Mouse (Mus musculus) layer of hippocampus, adult 9-11 months (tissue): ENCODE measurements around the gene Cfdp1.

ENCODE experiments used
- DNase-seq: peaks from one replicate; pipeline ENCODE4 v3.0.0; 2022

Cfdp1 gene

GRCm38 (mm10) chr8:111789639-111790038 lies 64.5 kb downstream of the Cfdp1 start:
- no peak for DNase-seq

- DNase-seq = no peak
Measured at GRCm38 (mm10) chr8:111789200-111789599, 64.9 kb downstream of the Cfdp1 start.

- no peak for DNase-seq
Measured at GRCm38 (mm10) chr8:111788497-111788896, 65.6 kb downstream of the Cfdp1 start.

DNA sequence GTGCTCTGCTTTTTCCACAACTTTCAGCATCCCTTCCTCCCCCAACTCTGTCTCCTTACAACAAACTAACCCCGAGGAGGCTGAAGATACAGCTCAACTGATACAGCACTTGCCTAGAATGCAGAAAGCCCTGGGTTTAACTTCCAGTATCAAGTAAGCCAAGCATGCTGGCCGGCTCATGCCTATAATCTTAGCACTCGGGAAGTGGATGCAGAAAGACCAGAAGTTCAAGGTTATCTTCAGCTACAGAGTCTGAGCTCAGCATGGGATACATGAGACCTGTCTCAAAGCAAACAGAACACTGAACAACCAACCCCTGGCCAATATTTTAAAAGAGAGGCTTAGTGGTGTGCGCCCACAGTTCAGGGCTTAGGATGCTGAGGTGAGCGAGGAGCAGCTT lies 66.0 kb downstream of the Cfdp1 start:
- no peak for DNase-seq

GRCm38 (mm10) chr8:111787683-111788082 lies 66.4 kb downstream of the Cfdp1 start:
- DNase-seq = no peak

- DNase-seq = no peak
Measured at GRCm38 (mm10) chr8:111786701-111787588, 67.1 kb downstream of the Cfdp1 start.

DNA sequence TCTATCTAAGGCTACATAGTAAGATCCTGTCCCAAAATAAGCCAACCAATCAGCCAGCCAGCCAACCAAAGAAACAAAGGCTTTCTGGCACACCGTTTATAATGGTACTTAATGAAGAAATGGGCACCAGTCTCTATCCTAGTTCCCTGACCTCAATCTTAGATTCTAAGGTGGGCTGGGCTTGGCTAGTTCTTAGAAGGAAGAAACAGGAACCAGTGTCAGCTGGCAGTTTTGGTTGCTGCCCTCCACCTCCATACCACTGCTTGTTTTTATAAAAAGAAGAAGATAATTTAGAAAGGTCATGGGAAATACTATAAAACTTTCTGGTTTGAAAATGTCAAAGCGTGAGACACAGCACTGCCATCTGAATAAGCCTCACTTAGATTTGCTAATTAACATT lies 68.0 kb downstream of the Cfdp1 start:
- DNase-seq = no peak

GRCm38 (mm10) chr8:111782671-111783394 lies 71.3 kb downstream of the Cfdp1 start:
- DNase-seq = no peak

DNA sequence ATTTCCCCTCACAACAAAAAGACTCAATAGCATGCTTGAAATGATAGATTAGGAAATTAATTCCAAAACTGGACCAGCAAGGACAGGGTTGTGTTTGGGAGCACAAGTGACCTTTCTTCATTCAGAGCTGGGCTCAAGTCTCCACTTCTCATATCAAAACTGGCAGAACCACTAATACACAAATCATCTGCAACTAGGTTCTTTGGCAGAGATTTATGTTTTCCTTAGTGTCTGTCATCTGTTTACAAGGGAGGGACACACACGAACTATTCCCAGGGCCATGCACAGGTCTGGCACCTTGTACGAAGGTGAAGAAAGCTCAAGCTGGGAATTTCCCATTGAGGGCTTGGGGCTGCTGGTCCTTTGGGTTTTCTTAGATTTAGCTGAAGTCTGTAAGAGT lies 71.9 kb downstream of the Cfdp1 start:
- DNase-seq = no peak

GRCm38 (mm10) chr8:111780697-111781424 lies 73.2 kb downstream of the Cfdp1 start:
- no peak for DNase-seq

- DNase-seq = no peak
Measured at GRCm38 (mm10) chr8:111779690-111780089, 74.4 kb downstream of the Cfdp1 start.

GRCm38 (mm10) chr8:111778801-111779200 lies 75.3 kb downstream of the Cfdp1 start:
- no peak for DNase-seq

DNA sequence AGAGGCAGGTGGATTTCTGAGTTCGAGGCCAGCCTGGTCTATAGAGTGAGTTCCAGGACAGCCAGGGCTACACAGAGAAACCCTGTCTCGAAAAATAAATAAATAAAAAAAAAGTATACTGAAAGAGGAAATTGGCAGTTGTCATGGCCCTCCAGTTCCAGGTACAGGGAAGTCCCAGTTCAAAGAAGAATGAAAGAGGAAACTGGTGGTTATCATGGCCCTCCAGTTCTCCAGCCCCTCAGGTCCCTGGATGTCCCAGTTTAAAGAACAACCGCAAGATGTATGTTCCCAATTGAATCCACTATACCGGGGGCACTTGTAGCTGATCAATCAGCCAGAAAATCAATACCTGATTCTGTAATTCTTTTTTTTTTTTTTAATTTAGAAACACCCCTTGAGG lies 77.6 kb downstream of the Cfdp1 start:
- no peak for DNase-seq

DNA sequence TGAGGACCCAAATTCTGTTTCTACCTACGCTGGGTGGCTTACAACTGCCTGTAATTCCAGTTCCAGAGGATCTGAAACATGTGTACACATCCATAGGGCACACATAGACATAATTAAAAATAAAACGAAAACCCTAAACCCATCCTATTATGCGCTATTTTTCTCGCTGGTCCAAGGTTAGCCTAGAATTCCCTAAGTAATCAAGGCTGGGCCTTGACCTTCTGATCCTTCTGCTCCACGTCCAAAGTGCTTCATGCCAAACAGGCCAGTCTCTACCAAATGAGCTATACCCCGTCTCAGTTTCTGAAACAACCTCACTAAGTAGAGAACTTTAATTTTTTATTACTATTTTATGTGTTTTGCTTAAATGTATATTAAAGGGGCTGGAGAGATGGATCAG lies 78.3 kb downstream of the Cfdp1 start:
- DNase-seq = no peak

DNA sequence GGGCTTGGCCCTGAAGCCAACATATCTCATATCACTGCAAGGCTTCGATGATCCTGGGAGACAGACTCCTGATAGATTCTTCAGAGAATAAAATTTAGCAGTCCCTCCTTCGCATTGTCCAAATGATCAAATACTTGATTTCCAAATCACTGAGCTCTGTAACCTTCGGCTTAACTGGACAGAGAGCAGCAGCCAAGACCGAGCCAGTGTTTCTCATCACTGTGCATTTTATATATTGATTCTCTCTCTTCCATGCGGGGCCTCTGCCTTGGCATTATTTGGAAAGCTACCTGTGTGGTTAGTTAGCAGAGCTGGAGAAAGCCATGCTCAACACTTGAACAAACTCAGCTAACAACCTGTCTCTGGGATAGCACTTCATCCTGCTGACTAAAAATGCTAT lies 80.6 kb downstream of the Cfdp1 start:
- no peak for DNase-seq

GRCm38 (mm10) chr8:111773057-111773456 lies 81.0 kb downstream of the Cfdp1 start:
- no peak for DNase-seq

- no peak for DNase-seq
Measured at GRCm38 (mm10) chr8:111772083-111772482, 82.0 kb downstream of the Cfdp1 start.

DNA sequence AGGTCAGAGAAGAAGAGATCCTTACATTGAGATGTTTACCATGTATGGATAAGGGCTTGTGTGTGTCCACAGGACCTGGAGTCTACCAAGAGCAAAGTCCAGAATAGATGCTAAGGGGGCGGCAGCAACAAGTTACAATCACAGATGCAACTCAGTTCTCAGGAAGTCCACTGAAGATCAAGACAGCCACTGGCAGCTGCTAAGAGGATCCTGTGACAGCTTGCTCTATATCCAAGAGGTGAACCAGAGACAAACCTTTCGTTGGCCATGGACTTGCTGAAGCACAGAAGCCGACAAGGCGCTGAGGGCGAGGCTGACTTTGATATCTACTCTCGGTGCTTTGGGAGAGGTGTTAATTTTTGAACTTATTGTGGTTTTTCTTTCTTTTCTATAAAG lies 82.5 kb downstream of the Cfdp1 start:
- no peak for DNase-seq

DNA sequence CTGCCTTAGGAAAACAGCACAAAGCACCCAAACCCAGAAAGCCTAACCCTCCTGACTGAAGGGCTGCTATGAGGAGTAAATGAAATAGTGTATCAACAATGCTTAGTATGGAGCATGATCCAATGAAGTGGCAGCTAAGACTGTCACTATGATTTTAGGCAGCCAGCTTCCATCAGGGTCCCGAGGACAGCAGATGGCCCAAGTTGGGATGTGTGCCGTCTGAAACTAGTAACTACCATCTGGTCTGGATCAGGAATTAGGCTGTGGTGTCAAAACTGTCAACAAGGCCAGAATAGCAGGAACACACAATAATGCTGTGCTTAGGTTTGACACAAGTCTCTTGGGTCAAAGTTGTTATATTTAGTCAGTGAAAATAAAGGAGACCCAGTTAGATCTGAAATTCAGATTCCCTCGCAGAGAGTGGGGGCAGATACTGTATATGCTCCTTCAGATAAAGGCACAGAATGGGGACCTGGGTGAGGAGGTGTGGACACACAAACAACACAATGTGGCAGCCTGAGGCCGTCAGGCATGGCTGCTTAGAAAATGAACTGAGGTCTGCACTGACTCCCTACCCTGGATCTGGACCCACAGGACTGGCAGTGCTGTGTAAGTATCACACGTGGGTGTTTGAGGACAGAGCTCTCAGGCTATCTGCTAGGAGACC lies 83.0 kb downstream of the Cfdp1 start:
- DNase-seq = no peak

- DNase-seq = peak; percentile 33
Measured at GRCm38 (mm10) chr8:111769764-111770428, 84.2 kb downstream of the Cfdp1 start.

DNA sequence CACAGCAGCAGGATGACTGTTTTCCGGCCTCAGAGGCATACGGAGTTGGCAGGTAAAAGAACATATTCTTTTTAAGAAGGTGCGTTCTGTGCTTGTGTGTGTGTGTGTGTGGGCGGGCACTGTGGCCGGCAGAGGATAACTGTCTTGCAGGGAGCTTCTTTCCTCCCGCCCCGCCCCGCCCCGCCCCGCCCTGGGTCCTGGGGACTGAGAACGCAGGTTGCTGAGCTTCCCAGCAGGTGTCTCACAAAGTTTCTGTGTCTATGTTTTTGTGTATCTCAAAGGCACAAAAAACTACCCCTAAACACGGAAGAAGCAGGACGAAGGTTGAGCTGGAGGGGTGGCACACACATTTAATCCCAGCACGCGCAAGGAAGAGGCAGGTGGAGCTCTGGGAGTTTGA lies 84.8 kb downstream of the Cfdp1 start:
- DNase-seq = no peak

DNA sequence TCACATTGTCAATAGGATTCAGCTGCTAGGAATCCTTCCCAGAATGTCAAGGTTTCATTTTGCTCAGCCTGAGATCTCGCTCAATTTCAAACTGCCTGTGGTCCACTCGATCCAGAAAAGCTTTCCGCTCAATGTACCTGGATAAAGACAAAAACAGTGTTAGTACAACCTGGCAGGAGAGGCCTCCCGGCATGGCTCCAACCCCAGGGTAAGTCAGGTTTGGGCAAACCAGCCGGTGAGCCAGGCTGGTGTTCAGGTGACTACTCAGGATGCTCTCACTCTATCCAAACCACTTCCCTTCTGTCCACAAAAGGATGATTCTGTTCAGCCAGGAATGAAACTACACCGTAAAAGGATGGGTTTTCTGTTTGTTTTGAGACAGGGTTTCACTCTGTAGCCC lies 85.4 kb downstream of the Cfdp1 start:
- no peak for DNase-seq
